Mouse (Mus musculus) regulatory T cell (primary cell): ENCODE measurements at regions not wholly inside any gene's neighbourhood (a gene's known extent, or its start where the extent isn't known, plus 50 kb on each side); places are given as distances from the start of the nearest gene placed in this dataset.

Source experiments
- in situ Hi-C: fragments of 300-600 bp; cut with MboI, MseI; formaldehyde crosslinking; loops from one replicate; pipeline ENCODE4 v1.15.1; 2025; ENCODE audit warnings: high pct_unique_total_duplicates

- in situ Hi-C loops = no loop called here
Measured at GRCm38 (mm10) chr1:101524447-101524846, 1751.9 kb downstream of the Cntnap5b start.

- in situ Hi-C loops = no loop called here
Measured at GRCm38 (mm10) chr1:101530001-101530400, 1757.4 kb downstream of the Cntnap5b start.

GRCm38 (mm10) chr1:101572256-101572655, 1799.7 kb downstream of the Cntnap5b start:
- in situ Hi-C loops = no loop called here

GRCm38 (mm10) chr1:101585325-101586028, 1812.9 kb downstream of the Cntnap5b start:
- in situ Hi-C loops = no loop called here

GRCm38 (mm10) chr1:101628461-101628860, 1855.9 kb downstream of the Cntnap5b start:
- in situ Hi-C loops = no loop called here

GRCm38 (mm10) chr1:101629006-101629405, 1856.4 kb downstream of the Cntnap5b start:
- in situ Hi-C loops = no loop called here

GRCm38 (mm10) chr1:101664287-101664686, 1891.7 kb downstream of the Cntnap5b start:
- in situ Hi-C loops = loop anchor here (10.0 kb wide), 1 partner anchor 2001 kb away; no protein-coding TSS in a partner anchor

- in situ Hi-C loops = no loop called here
Measured at GRCm38 (mm10) chr1:101683772-101684434, 1911.3 kb downstream of the Cntnap5b start.

GRCm38 (mm10) chr1:101684983-101685382, 1912.4 kb downstream of the Cntnap5b start:
- in situ Hi-C loops = no loop called here
